Mouse (Mus musculus) testis, adult 2 months (tissue): ENCODE measurements around the gene Dcdc2a.

Source experiments
- CTCF ChIP-seq: fragments of 200-500 bp; IDR thresholded peaks from 2 replicates; pipeline ENCODE4 v1.5.1; 2012; ENCODE audit warnings: low read depth, mild to moderate bottlenecking, inconsistent platforms, low read length, moderate library complexity; ENCODE audit not compliant: control insufficient read depth, insufficient read depth, insufficient replicate concordance
- POLR2A ChIP-seq: fragments of 200-500 bp; IDR thresholded peaks from 2 replicates; pipeline ENCODE4 v1.6.1; 2012; ENCODE audit warnings: low read depth, mild to moderate bottlenecking, inconsistent platforms, low read length, moderate library complexity; ENCODE audit not compliant: control insufficient read depth

GRCm38 (mm10) chr13:25100581-25100980 is 44.8 kb downstream of the Dcdc2a start:
- TF ChIP-seq CTCF, result no peak
- TF ChIP-seq POLR2A, result no peak
